Mouse (Mus musculus) urinary bladder, postnatal 14 days (tissue): ENCODE data around the gene Serpinh1.
"Not testable (repeated sequence)": the region's sequence is repeated elsewhere in the genome, so short reads cannot be mapped to it uniquely, and the experiment has no call there.

ENCODE experiments used
- DNase-seq: peaks from one replicate; pipeline ENCODE4 v3.0.0; 2021; ENCODE audit warnings: low spot score

Serpinh1 gene

GRCm38 (mm10) chr7:99374325-99374724 is 21.3 kb upstream of the Serpinh1 start:
- DNase-seq, result not testable (repeated sequence)

- DNase-seq, result no peak
These were observed 13.7 kb upstream of the Serpinh1 start for GRCm38 (mm10) chr7:99366716-99367115.

- DNase-seq, result peak; percentile 74
These were observed 12.0 kb upstream of the Serpinh1 start for GRCm38 (mm10) chr7:99365069-99365468.

GRCm38 (mm10) chr7:99362137-99362536 is 9.1 kb upstream of the Serpinh1 start:
- DNase-seq, result no peak

- DNase-seq, result no peak
These were observed 7.9 kb upstream of the Serpinh1 start for GRCm38 (mm10) chr7:99360803-99361414.

- DNase-seq, result peak; percentile 85
These were observed 7.2 kb upstream of the Serpinh1 start for GRCm38 (mm10) chr7:99360021-99360802.

GRCm38 (mm10) chr7:99358371-99358770 is 5.3 kb upstream of the Serpinh1 start:
- DNase-seq, result no peak

GRCm38 (mm10) chr7:99357201-99357600 is 4.2 kb upstream of the Serpinh1 start:
- DNase-seq, result no peak

GRCm38 (mm10) chr7:99356244-99356930 is 3.3 kb upstream of the Serpinh1 start:
- DNase-seq, result peak; percentile 74

GRCm38 (mm10) chr7:99355731-99356131 is 2.7 kb upstream of the Serpinh1 start:
- peak; percentile 82 for DNase-seq

GRCm38 (mm10) chr7:99351802-99352517 is 1.1 kb downstream of the Serpinh1 start:
- DNase-seq, result no peak

GRCm38 (mm10) chr7:99351104-99351801 is 1.8 kb downstream of the Serpinh1 start:
- peak; percentile 68 for DNase-seq

GRCm38 (mm10) chr7:99349782-99350720 is 3.0 kb downstream of the Serpinh1 start:
- DNase-seq, result no peak

- DNase-seq, result no peak
These were observed 4.2 kb downstream of the Serpinh1 start for GRCm38 (mm10) chr7:99348883-99349282.

- no peak for DNase-seq
These were observed 5.8 kb downstream of the Serpinh1 start for GRCm38 (mm10) chr7:99347268-99347667.

- no peak for DNase-seq
These were observed 9.5 kb downstream of the Serpinh1 start for GRCm38 (mm10) chr7:99343577-99343976.

GRCm38 (mm10) chr7:99340736-99341135 is 12.3 kb downstream of the Serpinh1 start:
- no peak for DNase-seq

- DNase-seq, result peak; percentile 89
These were observed 20.1 kb downstream of the Serpinh1 start for GRCm38 (mm10) chr7:99332774-99333480.

GRCm38 (mm10) chr7:99330012-99330411 is 23.0 kb downstream of the Serpinh1 start:
- DNase-seq, result no peak

GRCm38 (mm10) chr7:99328847-99329246 is 24.2 kb downstream of the Serpinh1 start:
- DNase-seq, result no peak
